Mouse (Mus musculus) left cerebral cortex, adult 18-20 months (tissue): ENCODE measurements around the gene Gm45785. TPM values are rescaled to one million over a fixed set of nuclear protein-coding genes. Genes with fewer than 3 reads are reported as not detected.
"Not testable (repeated sequence)": the region's sequence is repeated elsewhere in the genome, so short reads cannot be mapped to it uniquely, and the experiment has no call there.

Experiments used
- DNase-seq, 2 experiments: peaks; one replicate each; pipeline ENCODE4 v3.0.0; 2021 to 2022; ENCODE audit warnings: low spot score in 2 of 2, mixed read lengths in 1 of 2
- long read RNA-seq, 2 experiments: library from polyadenylated mRNA; stranded (forward); transcript quantifications; one replicate each; pipeline ENCODE4 v2.0.0; 2021
- total RNA-seq, 2 experiments: library from RNA; stranded (reverse); gene quantifications; 2 replicates each; pipeline ENCODE4 v1.2.3; 2021

The Gm45785 gene
- total RNA-seq = 1 to 10 TPM; 1.2 to 1.7 TPM
- long read RNA-seq, experiment 1 = 0 reads
- long read RNA-seq, experiment 2 = 0 reads

DNA sequence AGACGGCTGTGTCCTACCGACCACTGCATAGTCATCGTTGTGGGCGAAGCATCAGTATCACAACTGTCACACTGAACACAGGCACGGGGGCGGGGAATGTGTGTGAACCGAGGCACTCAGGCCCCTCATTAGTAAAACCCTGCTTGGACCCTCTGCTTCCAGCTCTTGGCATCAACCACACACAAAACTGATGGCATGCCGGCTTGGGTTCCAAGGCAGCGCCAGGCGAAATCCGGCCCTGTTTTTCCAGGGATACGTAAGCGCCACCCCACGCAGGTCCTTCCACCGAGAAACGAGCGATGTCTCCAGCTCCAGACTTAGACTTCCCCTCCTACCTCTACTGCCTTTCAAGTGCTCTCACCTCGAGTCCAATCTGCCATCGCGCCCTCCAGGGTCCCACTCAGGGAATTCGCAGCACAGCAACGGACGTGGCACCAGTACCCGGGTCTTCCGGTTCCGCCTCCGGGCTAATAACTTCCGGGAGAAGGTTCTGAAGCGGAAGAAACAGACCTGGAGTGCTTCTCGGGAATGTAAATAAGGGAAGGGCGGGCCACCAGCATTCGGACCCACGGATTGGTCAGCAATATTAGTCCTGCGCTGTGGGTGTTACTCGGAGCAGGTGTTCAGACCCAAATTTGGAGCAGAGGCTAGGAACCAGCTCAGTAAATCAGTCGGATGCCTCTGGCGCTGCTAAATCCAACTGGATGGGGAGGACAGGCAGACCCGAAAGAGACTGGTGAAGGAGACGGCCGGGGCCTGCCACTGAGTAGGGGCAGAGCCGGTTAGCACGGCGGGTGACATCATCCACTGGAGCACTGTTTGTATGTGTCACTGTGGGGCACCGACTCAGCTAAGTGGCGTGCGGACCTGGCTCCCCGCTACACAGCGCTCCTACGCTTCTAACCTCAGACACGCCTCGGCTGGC, at the start of gene Gm45785:
Gene Gm45785, minus strand, starts transcription at position 472 of the 925 bp plus-strand sequence.
- peak; percentile 74 to 82 for DNase-seq

GRCm38 (mm10) chr7:140905642-140906081, 49.5 kb upstream of the Gm45785 start:
- DNase-seq = no peak

GRCm38 (mm10) chr7:140903212-140903611, 47.1 kb upstream of the Gm45785 start:
- DNase-seq = peak; percentile 65 to 78

- DNase-seq = no peak
These were observed 46.1 kb upstream of the Gm45785 start for GRCm38 (mm10) chr7:140902036-140902875.

GRCm38 (mm10) chr7:140900220-140900619, 44.1 kb upstream of the Gm45785 start, which contains the start of gene Cox8b:
TSS of gene Cox8b (minus strand) at chr7:140900446.
- no peak for DNase-seq

GRCm38 (mm10) chr7:140899121-140899520, 43.0 kb upstream of the Gm45785 start:
- no peak for DNase-seq

DNA sequence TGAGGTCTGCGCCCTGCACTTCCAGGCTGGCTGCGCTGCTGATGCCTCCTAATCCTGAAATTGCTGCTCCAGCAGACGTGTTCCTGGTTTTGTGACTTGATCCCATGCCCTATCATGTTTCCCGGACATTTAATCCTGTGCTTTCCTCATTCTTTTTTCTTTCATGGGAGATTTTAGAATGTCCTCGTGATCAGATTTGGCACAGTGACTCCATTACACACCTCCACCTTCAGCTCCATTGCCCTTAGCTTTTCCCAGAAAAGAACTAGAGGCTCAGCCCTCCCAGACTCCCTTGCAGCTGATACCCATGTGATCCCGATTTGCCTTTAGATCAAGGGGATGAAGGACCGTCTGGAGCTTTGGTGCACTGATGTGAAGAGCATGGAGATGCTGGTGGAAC, 41.7 kb upstream of the Gm45785 start:
- DNase-seq = no peak

GRCm38 (mm10) chr7:140894611-140895010, 38.5 kb upstream of the Gm45785 start:
- DNase-seq = no peak

GRCm38 (mm10) chr7:140894031-140894430, 37.9 kb upstream of the Gm45785 start:
- DNase-seq = no peak

GRCm38 (mm10) chr7:140890636-140891035, 34.5 kb upstream of the Gm45785 start:
- DNase-seq = not testable (repeated sequence)

- DNase-seq = no peak
These were observed 26.3 kb upstream of the Gm45785 start for GRCm38 (mm10) chr7:140882469-140882803.

- DNase-seq = peak; percentile 95 to 97
These were observed 25.8 kb upstream of the Gm45785 start, which contains the start of the genes Psmd13 and Sirt3 for GRCm38 (mm10) chr7:140881696-140882468. TSS of gene Psmd13 (plus strand) at chr7:140881968. TSS of gene Sirt3 (minus strand) at chr7:140882309.

DNA sequence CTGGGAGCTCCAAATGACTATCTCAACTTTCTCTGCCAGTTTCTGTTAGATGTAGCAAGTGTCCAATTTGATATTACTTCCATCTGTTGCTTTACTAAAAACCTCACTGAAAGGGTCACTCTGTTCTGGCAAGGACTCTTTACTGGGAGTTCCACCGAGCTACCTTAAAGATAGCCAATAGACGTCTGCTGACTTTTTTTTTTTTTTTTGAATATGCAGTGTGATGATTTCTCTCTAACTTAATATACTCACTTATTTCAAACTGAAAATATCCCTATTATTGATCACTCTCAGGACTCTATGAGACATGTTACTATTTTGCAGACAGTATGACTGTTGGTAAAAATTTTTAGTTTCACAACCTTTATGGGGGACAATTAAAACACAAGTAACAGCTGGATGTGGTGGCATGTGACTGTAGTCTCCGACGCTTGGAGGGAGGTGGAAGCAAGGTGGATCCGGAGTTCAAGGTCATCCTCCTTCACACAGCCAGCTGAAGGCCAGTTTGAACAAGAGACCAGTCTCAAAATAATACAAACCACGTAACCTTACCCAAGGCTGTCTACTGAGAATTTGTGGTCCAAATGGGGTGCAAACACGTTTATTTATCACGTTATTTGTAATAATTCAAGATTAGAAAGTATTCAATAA, 24.9 kb upstream of the Gm45785 start:
- no peak for DNase-seq

DNA sequence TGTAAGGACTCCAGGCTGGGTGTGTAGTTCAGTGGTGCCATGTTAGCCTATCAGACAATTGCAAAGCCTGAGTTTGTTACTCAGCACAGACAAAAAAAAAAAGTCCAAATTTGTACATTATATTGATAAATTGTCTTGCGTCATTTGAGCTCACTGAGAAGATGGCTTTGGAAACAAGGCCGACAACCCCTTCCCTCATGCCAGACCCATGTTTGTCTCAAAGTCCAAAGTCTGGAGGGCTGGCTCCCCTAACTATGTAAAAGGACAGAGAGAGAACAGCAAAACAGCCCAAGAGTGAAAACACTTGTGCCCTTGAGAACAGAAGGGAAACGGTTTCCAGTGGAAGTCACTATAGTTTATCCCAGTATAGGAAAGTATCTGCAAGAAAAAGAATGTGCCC, 24.3 kb upstream of the Gm45785 start:
- no peak for DNase-seq

- no peak for DNase-seq
These were observed 23.2 kb upstream of the Gm45785 start for GRCm38 (mm10) chr7:140879355-140879754.

DNA sequence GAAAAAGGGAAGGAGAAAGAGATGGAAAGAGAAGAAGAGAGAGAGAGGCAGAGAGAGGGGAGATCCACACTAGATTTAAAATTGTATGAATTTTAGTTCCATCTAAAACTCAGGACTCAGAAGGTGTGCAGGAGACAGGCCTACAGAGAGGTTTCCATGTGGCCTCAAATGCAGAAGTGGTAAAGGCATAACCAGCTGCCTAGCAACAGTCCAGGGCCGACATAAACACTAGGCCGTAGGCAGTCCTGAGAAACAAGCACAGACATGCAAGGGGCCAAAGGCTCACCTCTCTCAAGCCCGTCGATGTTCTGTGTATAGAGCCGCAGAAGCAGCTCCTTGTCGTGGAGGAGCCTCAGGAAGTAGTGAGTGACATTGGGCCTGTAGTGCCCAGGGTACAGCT, 21.2 kb upstream of the Gm45785 start:
- no peak for DNase-seq

- no peak for DNase-seq
These were observed 18.1 kb upstream of the Gm45785 start for GRCm38 (mm10) chr7:140874224-140874623.

- DNase-seq = no peak
These were observed 8.6 kb upstream of the Gm45785 start for GRCm38 (mm10) chr7:140864761-140865160.

DNA sequence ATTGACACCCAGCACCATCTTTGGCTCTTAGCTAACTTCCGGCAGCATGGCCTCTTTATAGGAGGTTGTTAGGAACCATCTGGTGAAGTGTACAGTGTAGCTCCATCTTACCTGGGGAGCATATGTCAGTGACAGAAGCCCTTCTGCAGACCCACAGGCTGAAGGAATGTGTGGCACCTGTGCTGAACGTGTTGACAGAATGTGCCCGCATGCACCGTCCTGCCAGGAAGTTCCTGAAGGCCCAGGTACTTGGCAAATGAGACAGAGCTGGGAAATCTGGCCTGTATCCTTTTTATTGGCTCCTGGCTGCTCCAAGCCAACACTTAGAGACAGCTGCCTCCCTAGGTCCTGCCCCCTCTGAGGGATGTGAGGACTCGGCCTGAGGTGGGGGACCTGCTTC, 4.6 kb upstream of the Gm45785 start:
- DNase-seq = no peak

DNA sequence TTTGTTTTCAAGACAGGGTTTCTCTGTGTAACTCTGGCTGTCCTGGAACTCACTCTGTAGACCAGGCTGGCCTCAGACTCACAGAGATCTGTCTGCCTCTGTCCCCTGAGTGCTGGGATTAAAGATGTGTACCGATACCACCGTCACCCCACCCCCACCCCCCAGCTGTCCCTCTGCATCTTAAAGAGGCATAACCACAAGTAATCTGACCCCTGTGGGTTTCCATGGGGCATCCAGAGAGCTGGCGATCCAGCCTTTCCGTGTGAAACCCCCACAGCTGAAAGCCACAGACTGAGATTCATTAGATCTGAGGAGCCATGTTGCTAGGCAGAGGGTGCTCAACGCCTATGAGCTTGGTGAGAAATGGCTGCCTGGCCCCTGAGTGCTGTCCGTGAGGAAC, 3.9 kb upstream of the Gm45785 start:
- DNase-seq = no peak
